Mouse (Mus musculus) neutrophil, adult 59 days (primary cell): ENCODE measurements around the gene A130010J15Rik. TPM values are rescaled to one million over a fixed set of nuclear protein-coding genes. Genes with fewer than 3 reads are reported as not detected.

Experiments
- total RNA-seq, 2 experiments: library from RNA; stranded (reverse); gene quantifications; 1 replicate in 1 of 2; 2 replicates in 1 of 2; pipeline ENCODE4 v1.2.4; 2023

The A130010J15Rik gene
- 1 to 10 TPM; 1.3 to 2.2 TPM for total RNA-seq

DNA sequence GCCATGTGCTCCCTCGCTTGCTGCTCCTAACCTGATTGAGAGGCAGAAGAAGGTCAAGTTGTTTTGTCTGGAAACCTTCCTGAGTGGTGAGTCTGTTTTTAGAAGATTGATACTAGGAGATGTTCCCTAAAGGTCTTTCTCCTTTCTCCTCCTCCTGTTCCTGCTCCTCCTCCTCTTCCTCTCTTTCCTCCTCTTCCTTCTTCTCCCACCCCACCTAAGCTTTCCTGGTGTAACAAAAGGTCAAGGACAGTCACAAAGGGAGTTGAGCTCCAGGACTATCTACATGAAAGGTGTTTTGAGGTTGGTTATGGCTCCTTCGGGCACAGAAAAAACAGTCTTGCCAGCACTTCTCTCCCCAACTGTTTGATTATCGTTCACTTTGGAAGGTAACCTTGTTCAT, at the start of gene A130010J15Rik:
A130010J15Rik (plus strand) TSS at position 301 of the 400 bp plus-strand sequence.

GRCm38 (mm10) chr1:193129786-193130455, 37.9 kb upstream of the A130010J15Rik start, which contains the start of gene Diexf:
Gene Diexf (minus strand): TSS chr1:193130272.

GRCm38 (mm10) chr1:193152872-193153271, 15.0 kb upstream of the A130010J15Rik start, which contains the start of gene Irf6:
Gene Irf6 (plus strand): TSS chr1:193153111.

GRCm38 (mm10) chr1:193201383-193201778, 33.5 kb downstream of the A130010J15Rik start, which contains the start of gene Traf3ip3:
Gene Traf3ip3 (minus strand): TSS chr1:193201703.

GRCm38 (mm10) chr1:193207503-193207902, 39.7 kb downstream of the A130010J15Rik start, which contains the start of gene Lamb3:
Gene Lamb3 (plus strand): TSS chr1:193207699.

Other genes with a start within 250 kb of the A130010J15Rik start
- gene Syt14, start 132.3 kb upstream of the A130010J15Rik start, total RNA-seq: not detected
- gene Diexf, start 37.8 kb upstream of the A130010J15Rik start, total RNA-seq: 10 to 100 TPM in 1 of 2 experiments, 1 to 10 TPM in 1; 8.6 to 11.9 TPM
- under 1 TPM in 1 of 2 experiments, not detected in 1; 0.89 TPM for gene Irf6, start 14.9 kb upstream of the A130010J15Rik start, total RNA-seq
- gene Traf3ip3, start 33.7 kb downstream of the A130010J15Rik start, total RNA-seq: 100 to 1,000 TPM; 199 to 201 TPM
- gene Lamb3, start 39.7 kb downstream of the A130010J15Rik start, total RNA-seq: 10 to 100 TPM in 1 of 2 experiments, 1 to 10 TPM in 1; 9.0 to 14.8 TPM
- 100 to 1,000 TPM; 111 to 114 TPM for gene Hsd11b1, start 96.0 kb downstream of the A130010J15Rik start, total RNA-seq
- 100 to 1,000 TPM; 258 to 276 TPM for gene G0s2, start 105.2 kb downstream of the A130010J15Rik start, total RNA-seq
- under 1 TPM in 1 of 2 experiments, not detected in 1; 0.22 TPM for gene Camk1g, start 202.3 kb downstream of the A130010J15Rik start, total RNA-seq